ENCODE assay signal across 9 mouse cellular contexts in genomic region chr19:59169936-59170765, GRCm38 (mm10). TPM values are rescaled to one million over a fixed set of nuclear protein-coding genes. Genes with fewer than 3 reads are reported as not detected.
DNase-seq lines count a peak whose midpoint lies in the region; ATAC-seq and TF ChIP-seq lines count a peak whose summit lies in the region.
"Had no signal": no experiment of that assay in that cellular context is flagged by ENCODE, and none has a peak within 500 bp of the region (broad histone marks: within the 10 kb centered on the region; RNA-seq: fewer than 3 reads in every experiment).

Vax1 (minus strand) TSS chr19:59170056.

- no peak for TF ChIP-seq POLR2A in kidney, adult 2 months (IDR thresholded peaks at IDR 0.05; ENCODE audit: low read depth, low read length)

- H3K36me3 ChIP-seq in kidney, embryonic 14.5 days (ENCODE audit: control insufficient read depth, insufficient read depth, low read length) = no peaks in the 10 kb centered on the region
- no peaks in the 10 kb centered on the region for H3K36me3 ChIP-seq in kidney, adult 2 months (ENCODE audit: control insufficient read depth, insufficient read depth, low read length)
- no peaks in the 10 kb centered on the region for H3K36me3 ChIP-seq in embryonic facial prominence, embryonic 10.5 days (replicated peaks)
- no peaks in the 10 kb centered on the region for H3K36me3 ChIP-seq in intestine, embryonic 14.5 days (ENCODE audit: control insufficient read depth, insufficient read depth, low read length)
- no peaks in the 10 kb centered on the region for H3K36me3 ChIP-seq in neural tube, embryonic 11.5 days (ENCODE audit: control insufficient read depth, insufficient read depth, low read length)

- TF ChIP-seq CTCF in kidney, adult 2 months (conservative IDR thresholded peaks at IDR 0.05; ENCODE audit: insufficient read depth, insufficient read length, low read depth, low read length) = no peak

- H3K4me1 ChIP-seq in kidney, embryonic 14.5 days (ENCODE audit: control insufficient read depth, insufficient read depth, low read length) = peaks cover 22% of the 10 kb centered on the region
- no peaks in the 10 kb centered on the region for H3K4me1 ChIP-seq in kidney, adult 2 months (ENCODE audit: control insufficient read depth, insufficient read depth, low read length)
- peaks cover 41% of the 10 kb centered on the region for H3K4me1 ChIP-seq in embryonic facial prominence, embryonic 10.5 days
- H3K4me1 ChIP-seq in intestine, embryonic 14.5 days (replicated peaks; ENCODE audit: control insufficient read depth, insufficient read depth, low read length) = peaks cover 20% of the 10 kb centered on the region; the same call in 1 of the 2 replicates
- peaks cover 6% of the 10 kb centered on the region for H3K4me1 ChIP-seq in neural tube, embryonic 11.5 days (ENCODE audit: control insufficient read depth, insufficient read depth, low read length)

- peak within 1 kb of the TSS; percentile 29 for H3K4me2 ChIP-seq in kidney, embryonic 14.5 days (replicated peaks; ENCODE audit: low read depth, low read length)
- peak within 1 kb of the TSS; percentile 38 for H3K4me2 ChIP-seq in intestine, embryonic 14.5 days (ENCODE audit: low read length)
- H3K4me2 ChIP-seq in neural tube, embryonic 11.5 days (ENCODE audit: low read depth) = peak within 1 kb of the TSS; percentile 1; the same call in 1 of the 2 replicates

- H3K9me3 ChIP-seq in kidney, embryonic 14.5 days (ENCODE audit: control insufficient read depth, low read length) = no peaks in the 10 kb centered on the region
- H3K9me3 ChIP-seq in embryonic facial prominence, embryonic 10.5 days = no peaks in the 10 kb centered on the region
- H3K9me3 ChIP-seq in intestine, embryonic 14.5 days (ENCODE audit: control insufficient read depth, low read length) = no peaks in the 10 kb centered on the region
- no peaks in the 10 kb centered on the region for H3K9me3 ChIP-seq in neural tube, embryonic 11.5 days (ENCODE audit: control insufficient read depth, low read length)

- H3K4me3 ChIP-seq in kidney, embryonic 14.5 days (ENCODE audit: low read length) = peak within 1 kb of the TSS; percentile 28
- H3K4me3 ChIP-seq in kidney, adult 2 months (ENCODE audit: insufficient read depth, low read depth, low read length) = no peak within 1 kb of the TSS
- peak within 1 kb of the TSS; percentile 59 for H3K4me3 ChIP-seq in embryonic facial prominence, embryonic 10.5 days
- peak within 1 kb of the TSS; percentile 17 for H3K4me3 ChIP-seq in intestine, embryonic 14.5 days (ENCODE audit: low read depth, low read length)
- H3K4me3 ChIP-seq in neural tube, embryonic 11.5 days (ENCODE audit: low read depth, low read length) = peak within 1 kb of the TSS; percentile 2; the same call in 1 of the 2 replicates

- H3K27ac ChIP-seq in kidney, embryonic 14.5 days (ENCODE audit: low read depth, low read length) = no peak within 1 kb of the TSS
- H3K27ac ChIP-seq in kidney, adult 2 months (ENCODE audit: insufficient read depth, low read depth, low read length) = no peak within 1 kb of the TSS
- peak within 1 kb of the TSS; percentile 87 for H3K27ac ChIP-seq in embryonic facial prominence, embryonic 10.5 days (replicated peaks)
- H3K27ac ChIP-seq in intestine, embryonic 14.5 days (ENCODE audit: low read depth) = no peak within 1 kb of the TSS
- H3K27ac ChIP-seq in neural tube, embryonic 11.5 days (ENCODE audit: low read depth, low read length) = no peak within 1 kb of the TSS

- ATAC-seq in kidney, embryonic 14.5 days (ENCODE audit: low FRiP score, low TSS enrichment) = no peak
- no peak for ATAC-seq in intestine, embryonic 14.5 days (replicated peaks; ENCODE audit: low FRiP score, low TSS enrichment, low read depth)
- no peak for ATAC-seq in neural tube, embryonic 11.5 days (ENCODE audit: insufficient read depth, low FRiP score, low TSS enrichment)
- ATAC-seq in CD4-positive, CD25-positive, alpha-beta regulatory T cell, adult 4 months = no peak
- ATAC-seq: Patski had no signal

- no peak for DNase-seq in kidney, adult 2 months
- DNase-seq in embryonic facial prominence, embryonic 10.5 days (ENCODE audit: low spot score) = peak; percentile 73
- DNase-seq in intestine, embryonic 14.5 days (ENCODE audit: low spot score) = peak; percentile 77
- DNase-seq in neural tube, embryonic 11.5 days (ENCODE audit: low spot score) = no peak
- no peak for DNase-seq in gastrocnemius, adult 18-20 months (ENCODE audit: low spot score)
- DNase-seq in lung, postnatal 25 days (ENCODE audit: low spot score) = no peak

- under 1% methylated on average over 54 of the region's 54 CpGs for WGBS in kidney, embryonic 14.5 days
- 3% methylated on average over 54 of the region's 54 CpGs for WGBS in kidney, adult 2 months
- WGBS in embryonic facial prominence, embryonic 10.5 days = under 1% methylated on average over 54 of the region's 54 CpGs
- WGBS in intestine, embryonic 14.5 days = under 1% methylated on average over 54 of the region's 54 CpGs
- under 1% methylated on average over 54 of the region's 54 CpGs for WGBS in neural tube, embryonic 11.5 days

- H3K9ac ChIP-seq in kidney, embryonic 14.5 days (ENCODE audit: low read depth, low read length) = no peak within 1 kb of the TSS
- no peak within 1 kb of the TSS for H3K9ac ChIP-seq in intestine, embryonic 14.5 days (ENCODE audit: low read length)
- no peak within 1 kb of the TSS for H3K9ac ChIP-seq in neural tube, embryonic 11.5 days (ENCODE audit: low read length)

- peaks cover 96% of the 10 kb centered on the region for H3K27me3 ChIP-seq in kidney, embryonic 14.5 days (ENCODE audit: control insufficient read depth, insufficient read depth, low read length)
- H3K27me3 ChIP-seq in kidney, adult 2 months (replicated peaks; ENCODE audit: control insufficient read depth, insufficient read depth, low read length) = peaks cover 28% of the 10 kb centered on the region
- H3K27me3 ChIP-seq in embryonic facial prominence, embryonic 10.5 days (replicated peaks; ENCODE audit: low read depth, poor library complexity, severe bottlenecking) = peaks cover 100% of the 10 kb centered on the region
- peaks cover 100% of the 10 kb centered on the region for H3K27me3 ChIP-seq in intestine, embryonic 14.5 days (replicated peaks; ENCODE audit: control insufficient read depth, insufficient read depth, low read length)
- peaks cover 94% of the 10 kb centered on the region for H3K27me3 ChIP-seq in neural tube, embryonic 11.5 days (ENCODE audit: control insufficient read depth, insufficient read depth, low read length)

RNA-seq across cellular contexts. Expression of gene Vax1, which starts in this region (rescaled TPM):
- polyA plus RNA-seq in kidney, embryonic 14.5 days (2014; fragmentation: Nextera tagmentation; extraction: Ambion mirVana) = not detected in 2 replicates
- polyA plus RNA-seq in kidney, adult 2 months (2012; rRNA removed) = not detected in 2 replicates
- polyA plus RNA-seq in embryonic facial prominence, embryonic 10.5 days (2016; fragmentation: Nextera tagmentation; extraction: Ambion mirVana) = 1.2 and 1.7 TPM in 2 replicates
- polyA plus RNA-seq in intestine, embryonic 14.5 days (2014; fragmentation: Nextera tagmentation; extraction: Ambion mirVana) = not detected in 2 replicates
- not detected in 2 replicates for polyA plus RNA-seq in neural tube, embryonic 11.5 days (2014; fragmentation: Nextera tagmentation; extraction: Ambion mirVana)
- total RNA-seq in gastrocnemius, adult 18-20 months (2021) = not detected
- polyA plus RNA-seq in CD4-positive, CD25-positive, alpha-beta regulatory T cell, adult 4 months (2017; shearing (Covaris generic)) = not detected
- polyA plus RNA-seq: Patski had no signal

Comparison
In these comparisons a context has a peak if more than half of its experiments do, and no peak if none do; other contexts are left out.
1. Peak in DNase-seq, H3K4me3 ChIP-seq and H3K4me2 ChIP-seq in intestine, embryonic 14.5 days; RNA of the gene not detected or under 1 TPM.